Mouse (Mus musculus) kidney, embryonic 16.5 days (tissue): ENCODE measurements around the gene Cysrt1. TPM values are rescaled to one million over a fixed set of nuclear protein-coding genes. Genes with fewer than 3 reads are reported as not detected.

Source experiments
- ATAC-seq: fragments of 200-750 bp; cut with Nextera tagmentation; 2 replicates; pipeline ENCODE4 v1.8.0; 2017; ENCODE audit warnings: moderate TSS enrichment; ENCODE audit not compliant: low FRiP score, low TSS enrichment
- H3K27ac ChIP-seq: fragments of 300-500 bp; sonication (generic); 2 replicates; pipeline ENCODE4 v1.5.1; 2014; ENCODE audit warnings: low read length
- H3K27me3 ChIP-seq: fragments of 300-500 bp; sonication (generic); 2 replicates; pipeline ENCODE4 v1.6.1; 2014; ENCODE audit warnings: low read length, control low read depth, mixed read lengths; ENCODE audit not compliant: insufficient read depth
- H3K36me3 ChIP-seq: fragments of 300-500 bp; sonication (generic); 2 replicates; pipeline ENCODE4 v1.6.1; 2014; ENCODE audit warnings: low read length, control low read depth, mixed read lengths; ENCODE audit not compliant: insufficient read depth
- H3K4me1 ChIP-seq: fragments of 300-500 bp; sonication (generic); 2 replicates; pipeline ENCODE4 v1.6.1; 2014; ENCODE audit warnings: low read length, control low read depth, mixed read lengths; ENCODE audit not compliant: insufficient read depth
- H3K4me2 ChIP-seq: fragments of 300-500 bp; sonication (generic); replicated peaks from 2 replicates; pipeline ENCODE4 v1.6.1; 2014; ENCODE audit warnings: low read depth, low read length
- H3K4me3 ChIP-seq: fragments of 300-500 bp; sonication (generic); 2 replicates; pipeline ENCODE4 v1.5.1; 2014; ENCODE audit warnings: mild to moderate bottlenecking, low read length
- H3K9ac ChIP-seq: fragments of 300-500 bp; sonication (generic); replicated peaks from 2 replicates; pipeline ENCODE4 v1.6.1; 2014; ENCODE audit warnings: low read length
- H3K9me3 ChIP-seq: fragments of 300-500 bp; sonication (generic); 2 replicates; pipeline ENCODE4 v1.6.1; 2016; ENCODE audit warnings: low read length, control low read depth
- WGBS: fragments of 180-500 bp; shearing (Covaris S2); extraction: QIAGEN DNeasy Blood & Tissue Kit; methylation state at CpG from one replicate; pipeline ENCODE4 v1.1.7; 2014; 5-methylcytosine and 5-hydroxymethylcytosine counted together
- polyA plus RNA-seq: library from polyadenylated mRNA; unstranded; fragments of >200 nt; fragmentation: Nextera tagmentation; extraction: Ambion mirVana; gene quantifications from 2 replicates; pipeline ENCODE4 v1.2.1, GENCODE M21; 2015

Cysrt1 gene
- polyA plus RNA-seq, 1 experiment from 2014 or later, result 0.30 TPM

- H3K4me1 ChIP-seq, result peaks cover 6% of the 10 kb centered on the region
- no peak within 1 kb of the TSS for H3K27ac ChIP-seq
- H3K4me3 ChIP-seq, result no peak within 1 kb of the TSS
- no peak within 1 kb of the TSS for H3K9ac ChIP-seq
- H3K27me3 ChIP-seq, result no peaks in the 10 kb centered on the region
- H3K4me2 ChIP-seq, result no peak within 1 kb of the TSS
- peaks cover 14% of the 10 kb centered on the region for H3K36me3 ChIP-seq
- H3K9me3 ChIP-seq, result no peaks in the 10 kb centered on the region
- no peak for ATAC-seq
Observed at GRCm38 (mm10) chr2:25218445-25218844, 23.8 kb downstream of the Cysrt1 start, which contains the start of gene Fam166a. Fam166a (plus strand) TSS chr2:25218745.

GRCm38 (mm10) chr2:25217666-25218065 lies 24.6 kb downstream of the Cysrt1 start:
- 58% methylated on average over 2 of the region's 2 CpGs for WGBS
- H3K36me3 ChIP-seq, result peaks cover 11% of the 10 kb centered on the region
- no peaks in the 10 kb centered on the region for H3K9me3 ChIP-seq
- no peak overlapping the region for H3K4me2 ChIP-seq
- no peak overlapping the region for H3K4me3 ChIP-seq
- no peaks in the 10 kb centered on the region for H3K27me3 ChIP-seq
- ATAC-seq, result no peak
- no peak overlapping the region for H3K27ac ChIP-seq
- no peak overlapping the region for H3K9ac ChIP-seq
- 0 out of 2 replicates have a peak, but pooled peaks cover 2% of the 10 kb centered on the region for H3K4me1 ChIP-seq

- peak within 1 kb of the TSS; percentile 13; the same call in 1 of the 2 replicates for H3K27ac ChIP-seq
- H3K4me2 ChIP-seq, result no peak within 1 kb of the TSS
- no peak within 1 kb of the TSS; the same call in 1 of the 2 replicates for H3K9ac ChIP-seq
- ATAC-seq, result peak; percentile 55; the same call in 1 of the 2 replicates
- no peaks in the 10 kb centered on the region for H3K27me3 ChIP-seq
- WGBS, result 50% methylated on average over 3 of the region's 3 CpGs
- H3K9me3 ChIP-seq, result no peaks in the 10 kb centered on the region
- H3K4me3 ChIP-seq, result no peak within 1 kb of the TSS
- H3K4me1 ChIP-seq, result peaks cover 16% of the 10 kb centered on the region
- H3K36me3 ChIP-seq, result no peaks in the 10 kb centered on the region
Observed at GRCm38 (mm10) chr2:25214444-25214843, 27.8 kb downstream of the Cysrt1 start, which contains the start of gene Stpg3. Stpg3 (minus strand) TSS chr2:25214637.

- H3K27me3 ChIP-seq, result no peaks in the 10 kb centered on the region
- H3K36me3 ChIP-seq, result peaks cover 6% of the 10 kb centered on the region; the same call in 1 of the 2 replicates
- no peak overlapping the region for H3K27ac ChIP-seq
- no peak overlapping the region for H3K4me3 ChIP-seq
- no peak for ATAC-seq
- no peak overlapping the region for H3K9ac ChIP-seq
- no peaks in the 10 kb centered on the region for H3K9me3 ChIP-seq
- no peak overlapping the region for H3K4me2 ChIP-seq
- 72% methylated on average over 23 of the region's 23 CpGs for WGBS
- H3K4me1 ChIP-seq, result peaks cover 23% of the 10 kb centered on the region
Observed at GRCm38 (mm10) chr2:25213266-25213865, 28.9 kb downstream of the Cysrt1 start.

- H3K27ac ChIP-seq, result peak within 1 kb of the TSS; percentile 90
- no peaks in the 10 kb centered on the region for H3K9me3 ChIP-seq
- ATAC-seq, result peak; percentile 94
- H3K27me3 ChIP-seq, result no peaks in the 10 kb centered on the region
- peaks cover 15% of the 10 kb centered on the region; the same call in 1 of the 2 replicates for H3K36me3 ChIP-seq
- H3K4me1 ChIP-seq, result peaks cover 23% of the 10 kb centered on the region
- H3K9ac ChIP-seq, result peak within 1 kb of the TSS; percentile 96
- H3K4me3 ChIP-seq, result peak within 1 kb of the TSS; percentile 90
- WGBS, result 0% methylated on average over 44 of the region's 44 CpGs
- peak within 1 kb of the TSS; percentile 92 for H3K4me2 ChIP-seq
Observed at GRCm38 (mm10) chr2:25211121-25211670, 31.1 kb downstream of the Cysrt1 start, which contains the start of gene Nelfb. Nelfb (minus strand) TSS chr2:25211489.

- Histone ChIP-seq H3K27ac (peak overlapping the region; percentile 90), H3K9me3 (no peaks in the 10 kb centered on the region), H3K4me3 (peak overlapping the region; percentile 90), H3K27me3 (no peaks in the 10 kb centered on the region), H3K9ac (peak overlapping the region; percentile 96), H3K4me2 (peak overlapping the region; percentile 92), H3K36me3 (peaks cover 20% of the 10 kb centered on the region; the same call in 1 of the 2 replicates), H3K4me1 (peaks cover 23% of the 10 kb centered on the region)
- peak; percentile 32 for ATAC-seq
- 0% methylated on average over 24 of the region's 24 CpGs for WGBS
Observed at GRCm38 (mm10) chr2:25210686-25211085, 31.6 kb downstream of the Cysrt1 start.

- no peaks in the 10 kb centered on the region for H3K27me3 ChIP-seq
- H3K9ac ChIP-seq, result no peak overlapping the region
- no peak overlapping the region for H3K4me2 ChIP-seq
- WGBS, result 73% methylated on average over 1 of the region's 1 CpGs
- H3K36me3 ChIP-seq, result peaks cover 50% of the 10 kb centered on the region
- H3K9me3 ChIP-seq, result no peaks in the 10 kb centered on the region
- ATAC-seq, result no peak
- H3K4me3 ChIP-seq, result no peak overlapping the region
- no peak overlapping the region for H3K27ac ChIP-seq
- peaks cover 23% of the 10 kb centered on the region for H3K4me1 ChIP-seq
Observed at GRCm38 (mm10) chr2:25207593-25207992, 34.7 kb downstream of the Cysrt1 start.

- Histone ChIP-seq H3K36me3 (peaks cover 76% of the 10 kb centered on the region), H3K9ac (no peak overlapping the region), H3K4me2 (no peak overlapping the region), H3K9me3 (no peaks in the 10 kb centered on the region), H3K4me1 (0 out of 2 replicates have a peak, but pooled peaks cover 5% of the 10 kb centered on the region), H3K27me3 (no peaks in the 10 kb centered on the region), H3K27ac (no peak overlapping the region), H3K4me3 (no peak overlapping the region)
- WGBS, result 61% methylated on average over 4 of the region's 4 CpGs
- no peak for ATAC-seq
Observed at GRCm38 (mm10) chr2:25203631-25204214, 38.5 kb downstream of the Cysrt1 start.

GRCm38 (mm10) chr2:25200631-25201030 lies 41.6 kb downstream of the Cysrt1 start:
- peaks cover 2% of the 10 kb centered on the region; the same call in 1 of the 2 replicates for H3K27me3 ChIP-seq
- H3K4me3 ChIP-seq, result no peak overlapping the region
- no peaks in the 10 kb centered on the region for H3K9me3 ChIP-seq
- H3K4me1 ChIP-seq, result peaks cover 19% of the 10 kb centered on the region; the same call in 1 of the 2 replicates
- H3K36me3 ChIP-seq, result peaks cover 61% of the 10 kb centered on the region
- ATAC-seq, result no peak
- H3K27ac ChIP-seq, result no peak overlapping the region
- 91% methylated on average over 2 of the region's 2 CpGs for WGBS
- H3K9ac ChIP-seq, result no peak overlapping the region
- H3K4me2 ChIP-seq, result no peak overlapping the region

GRCm38 (mm10) chr2:25197946-25198345 lies 44.3 kb downstream of the Cysrt1 start:
- ATAC-seq, result no peak
- Histone ChIP-seq H3K4me3 (no peak overlapping the region), H3K4me2 (no peak overlapping the region), H3K27ac (no peak overlapping the region), H3K36me3 (peaks cover 35% of the 10 kb centered on the region), H3K4me1 (peaks cover 40% of the 10 kb centered on the region), H3K9me3 (no peaks in the 10 kb centered on the region), H3K27me3 (peaks cover 12% of the 10 kb centered on the region), H3K9ac (no peak overlapping the region)
